Mouse (Mus musculus): Measurements from ENCODE around the gene Bmp4. TPM values are rescaled to one million over a fixed set of nuclear protein-coding genes. Genes with fewer than 3 reads are reported as not detected.

The Bmp4 gene
- 1.9 and 3.6 TPM in 2 replicates for polyA plus RNA-seq (2014; fragmentation: Nextera tagmentation; extraction: Ambion mirVana)

DNA sequence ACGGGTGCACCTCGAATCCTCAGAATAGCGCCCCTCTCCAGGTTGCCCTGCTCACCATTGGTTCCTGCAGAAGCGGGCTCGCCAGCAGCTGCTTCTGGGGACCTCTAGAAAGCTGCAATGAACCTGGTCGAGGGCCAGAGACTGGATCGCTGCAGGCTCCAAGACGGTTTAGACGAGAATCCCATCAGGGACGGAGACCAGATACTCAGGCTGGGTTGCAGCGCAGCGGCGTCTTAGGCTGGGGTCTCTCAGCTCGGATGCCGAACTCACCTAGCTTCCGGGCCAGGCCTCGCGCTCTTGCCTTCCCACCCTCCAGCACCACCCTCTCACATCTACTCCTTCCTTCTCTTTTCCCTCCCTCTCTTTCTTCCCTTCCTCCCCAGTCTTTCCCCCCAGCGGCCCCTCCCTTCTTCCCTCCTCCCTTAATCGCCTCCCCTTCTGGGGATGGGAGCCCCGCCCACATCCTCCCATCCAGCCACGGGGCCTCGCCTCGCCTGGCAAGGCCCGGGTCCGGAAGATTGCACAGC is at the start of gene Bmp4:
TSS of gene Bmp4 (minus strand) at position 421 of the 527 bp plus-strand sequence.
- 0 out of 2 replicates have a peak within 1 kb of the TSS, but pooled peaks have one; percentile 31 for H3K9ac ChIP-seq
- H3K4me3 ChIP-seq (replicated peaks; ENCODE audit: low read length) = peak within 1 kb of the TSS; percentile 55
- H3K4me2 ChIP-seq (replicated peaks) = peak within 1 kb of the TSS; percentile 93
- WGBS = under 1% methylated on average over 26 of the region's 26 CpGs
- ATAC-seq (ENCODE audit: low FRiP score) = no peak
- no peaks in the 10 kb centered on the region for H3K36me3 ChIP-seq (replicated peaks; ENCODE audit: control insufficient read depth, insufficient read depth)
- no peaks in the 10 kb centered on the region for H3K9me3 ChIP-seq (ENCODE audit: control insufficient read depth, low read length)
- H3K27me3 ChIP-seq (ENCODE audit: control insufficient read depth, insufficient read depth, low read length) = peaks cover 83% of the 10 kb centered on the region
- H3K27ac ChIP-seq = no peak within 1 kb of the TSS
- H3K4me1 ChIP-seq (replicated peaks; ENCODE audit: control insufficient read depth, insufficient read depth, low read length) = peaks cover 37% of the 10 kb centered on the region
- DNase-seq (ENCODE audit: low spot score) = no peak

DNA sequence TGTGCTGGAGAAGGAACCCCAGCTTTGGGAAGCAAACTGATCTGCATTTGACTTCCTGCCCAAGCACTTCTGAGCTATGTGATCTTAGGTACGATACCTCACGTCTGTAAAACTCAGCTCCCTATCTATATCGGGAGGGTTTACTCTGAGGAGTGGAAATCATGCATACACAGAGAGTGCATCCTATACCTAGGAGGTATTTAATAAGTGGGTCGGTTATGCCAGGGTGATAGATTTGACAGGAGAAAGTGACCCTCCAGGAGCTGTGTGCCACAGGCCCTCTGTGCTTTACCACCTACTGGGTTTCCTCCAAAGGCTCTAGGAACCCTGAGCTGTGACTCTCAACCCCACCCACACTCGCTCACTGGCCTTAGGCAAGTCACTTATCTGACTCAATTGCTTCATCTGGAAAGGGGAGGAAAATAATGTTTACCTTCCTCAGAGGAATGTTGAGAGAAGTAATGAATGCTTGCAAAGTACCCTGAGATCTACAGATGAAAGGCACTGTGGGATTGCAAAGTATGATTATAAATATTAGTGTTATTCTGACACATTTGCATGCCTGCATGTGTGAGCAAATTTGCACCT is 49.1 kb upstream of the Bmp4 start:
- Histone ChIP-seq H3K27ac (no peak overlapping the region), H3K9me3 (ENCODE audit: control insufficient read depth, low read length) (no peaks in the 10 kb centered on the region), H3K4me1 (replicated peaks; ENCODE audit: control insufficient read depth, insufficient read depth, low read length) (no peaks in the 10 kb centered on the region), H3K9ac (no peak overlapping the region), H3K4me2 (replicated peaks) (no peak overlapping the region), H3K4me3 (replicated peaks; ENCODE audit: low read length) (no peak overlapping the region), H3K36me3 (replicated peaks; ENCODE audit: control insufficient read depth, insufficient read depth) (no peaks in the 10 kb centered on the region), H3K27me3 (ENCODE audit: control insufficient read depth, insufficient read depth, low read length) (no peaks in the 10 kb centered on the region)
- no peak for ATAC-seq (ENCODE audit: low FRiP score)
- DNase-seq (ENCODE audit: low spot score) = no peak
- WGBS = 88% methylated on average over 5 of the region's 5 CpGs

DNA sequence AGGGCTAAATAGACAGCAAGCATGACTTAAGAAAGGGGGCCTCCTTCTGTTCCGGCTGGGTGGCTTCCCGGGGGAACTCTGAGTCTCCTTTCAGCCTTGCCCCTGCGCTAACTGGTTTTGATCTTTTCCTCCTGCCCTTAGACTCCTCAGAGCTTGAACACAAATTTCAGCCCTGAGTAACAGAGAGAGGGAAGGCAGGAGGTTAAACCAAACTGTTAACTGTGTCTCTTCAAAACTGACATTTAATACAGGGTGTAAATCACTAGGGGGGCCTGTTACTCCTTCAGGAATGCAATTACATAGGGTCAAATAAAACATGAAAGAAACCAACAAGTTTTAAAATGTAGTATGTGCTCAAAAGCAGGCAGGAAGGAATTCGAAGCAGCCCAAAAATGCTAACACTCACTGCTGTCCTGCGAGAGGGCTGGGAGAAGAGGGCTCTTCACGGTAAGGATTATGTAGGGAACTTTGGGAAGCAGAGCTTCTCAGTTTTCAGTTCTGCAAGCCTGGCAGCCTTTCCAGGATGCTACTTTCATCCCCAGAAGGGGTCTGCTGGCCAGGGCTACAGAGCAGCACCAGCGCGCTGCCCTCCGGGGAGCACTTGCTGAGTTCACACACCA is 46.1 kb upstream of the Bmp4 start:
- H3K27me3 ChIP-seq (ENCODE audit: control insufficient read depth, insufficient read depth, low read length) = no peaks in the 10 kb centered on the region
- 23% methylated on average over 9 of the region's 9 CpGs for WGBS
- H3K9me3 ChIP-seq (ENCODE audit: control insufficient read depth, low read length) = no peaks in the 10 kb centered on the region
- no peak for DNase-seq (ENCODE audit: low spot score)
- no peak overlapping the region for H3K4me3 ChIP-seq (replicated peaks; ENCODE audit: low read length)
- no peak overlapping the region for H3K27ac ChIP-seq
- H3K9ac ChIP-seq = no peak overlapping the region
- no peaks in the 10 kb centered on the region for H3K36me3 ChIP-seq (replicated peaks; ENCODE audit: control insufficient read depth, insufficient read depth)
- ATAC-seq (ENCODE audit: low FRiP score) = no peak
- H3K4me1 ChIP-seq (replicated peaks; ENCODE audit: control insufficient read depth, insufficient read depth, low read length) = no peaks in the 10 kb centered on the region
- no peak overlapping the region for H3K4me2 ChIP-seq (replicated peaks)

DNA sequence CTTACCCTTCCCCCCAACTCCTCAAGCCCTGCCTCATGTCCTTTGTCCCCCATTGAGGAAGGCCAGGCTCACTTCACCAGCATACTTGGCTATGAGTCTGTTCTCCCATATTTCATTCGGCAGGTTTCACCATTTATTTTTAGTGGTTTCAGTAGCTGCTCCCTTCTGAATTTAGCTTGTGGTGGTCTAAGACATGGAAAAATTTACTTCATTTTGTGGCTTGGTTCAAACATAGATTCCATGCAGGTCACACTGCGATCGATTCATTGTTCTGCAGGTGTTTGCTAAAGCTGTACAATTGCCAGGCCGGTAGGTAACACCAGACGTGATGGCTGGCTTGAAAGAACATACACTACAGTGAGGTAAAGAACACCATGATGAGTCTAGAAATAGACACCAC is 39.8 kb upstream of the Bmp4 start:
- DNase-seq (ENCODE audit: low spot score) (no peak), ATAC-seq (ENCODE audit: low FRiP score) (no peak)
- no peak overlapping the region for H3K4me2 ChIP-seq (replicated peaks)
- no peak overlapping the region for H3K27ac ChIP-seq
- H3K36me3 ChIP-seq (replicated peaks; ENCODE audit: control insufficient read depth, insufficient read depth) = no peaks in the 10 kb centered on the region
- 96% methylated on average over 5 of the region's 5 CpGs for WGBS
- no peaks in the 10 kb centered on the region for H3K4me1 ChIP-seq (replicated peaks; ENCODE audit: control insufficient read depth, insufficient read depth, low read length)
- H3K9ac ChIP-seq = no peak overlapping the region
- no peak overlapping the region for H3K4me3 ChIP-seq (replicated peaks; ENCODE audit: low read length)
- H3K27me3 ChIP-seq (ENCODE audit: control insufficient read depth, insufficient read depth, low read length) = no peaks in the 10 kb centered on the region
- peaks cover 6% of the 10 kb centered on the region; the same call in 1 of the 2 replicates for H3K9me3 ChIP-seq (ENCODE audit: control insufficient read depth, low read length)

DNA sequence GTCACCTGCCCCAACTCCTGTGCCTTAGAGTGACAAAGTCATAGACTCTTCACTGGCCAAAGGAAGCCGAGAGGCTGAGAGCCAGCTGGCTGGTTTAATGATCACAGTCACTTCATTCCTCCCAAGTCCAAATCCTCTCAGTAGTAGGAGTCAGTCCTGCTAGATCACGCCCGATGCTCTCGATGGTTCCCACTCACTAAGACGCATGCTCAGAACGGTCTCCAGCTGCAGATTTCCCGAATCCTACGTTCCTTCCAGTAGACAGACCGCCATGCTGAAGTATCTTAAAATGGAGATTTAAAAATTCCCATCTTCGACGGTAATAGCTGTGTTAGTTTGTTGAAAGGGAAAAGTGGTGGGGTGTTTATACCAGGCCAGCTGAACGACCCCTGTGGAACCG is 36.8 kb upstream of the Bmp4 start:
- Histone ChIP-seq H3K9me3 (ENCODE audit: control insufficient read depth, low read length) (peaks cover 6% of the 10 kb centered on the region; the same call in 1 of the 2 replicates), H3K4me1 (replicated peaks; ENCODE audit: control insufficient read depth, insufficient read depth, low read length) (no peaks in the 10 kb centered on the region), H3K36me3 (replicated peaks; ENCODE audit: control insufficient read depth, insufficient read depth) (no peaks in the 10 kb centered on the region), H3K27ac (no peak overlapping the region), H3K27me3 (ENCODE audit: control insufficient read depth, insufficient read depth, low read length) (no peaks in the 10 kb centered on the region), H3K4me3 (replicated peaks; ENCODE audit: low read length) (no peak overlapping the region), H3K4me2 (replicated peaks) (no peak overlapping the region), H3K9ac (no peak overlapping the region)
- no peak for ATAC-seq (ENCODE audit: low FRiP score)
- 95% methylated on average over 13 of the region's 13 CpGs for WGBS
- no peak for DNase-seq (ENCODE audit: low spot score)

DNA sequence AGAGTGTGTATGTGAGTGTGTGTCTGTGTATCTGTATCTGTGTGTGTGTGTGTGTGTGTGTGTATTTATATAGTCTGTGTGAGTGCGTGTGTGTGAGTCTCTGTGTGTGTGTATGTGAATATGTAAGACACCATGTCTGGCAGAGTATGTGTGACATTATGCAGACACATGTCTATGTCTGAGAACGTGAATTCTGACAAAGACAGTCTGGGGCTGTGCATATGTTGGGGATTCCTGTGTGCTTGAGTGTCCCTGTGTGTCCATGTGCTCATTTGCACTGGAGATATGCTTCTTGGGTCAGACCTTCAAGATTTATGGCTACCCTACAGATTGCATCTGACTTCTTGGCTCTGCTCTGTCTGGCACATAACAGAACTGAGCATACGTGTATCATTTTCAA is 31.4 kb upstream of the Bmp4 start:
- no peaks in the 10 kb centered on the region for H3K36me3 ChIP-seq (replicated peaks; ENCODE audit: control insufficient read depth, insufficient read depth)
- no peaks in the 10 kb centered on the region for H3K4me1 ChIP-seq (replicated peaks; ENCODE audit: control insufficient read depth, insufficient read depth, low read length)
- ATAC-seq (ENCODE audit: low FRiP score) (no peak), DNase-seq (ENCODE audit: low spot score) (no peak)
- H3K9ac ChIP-seq = no peak overlapping the region
- H3K27me3 ChIP-seq (ENCODE audit: control insufficient read depth, insufficient read depth, low read length) = no peaks in the 10 kb centered on the region
- no peak overlapping the region for H3K27ac ChIP-seq
- 87% methylated on average over 3 of the region's 3 CpGs for WGBS
- no peak overlapping the region for H3K4me2 ChIP-seq (replicated peaks)
- peaks cover 6% of the 10 kb centered on the region; the same call in 1 of the 2 replicates for H3K9me3 ChIP-seq (ENCODE audit: control insufficient read depth, low read length)
- H3K4me3 ChIP-seq (replicated peaks; ENCODE audit: low read length) = no peak overlapping the region

DNA sequence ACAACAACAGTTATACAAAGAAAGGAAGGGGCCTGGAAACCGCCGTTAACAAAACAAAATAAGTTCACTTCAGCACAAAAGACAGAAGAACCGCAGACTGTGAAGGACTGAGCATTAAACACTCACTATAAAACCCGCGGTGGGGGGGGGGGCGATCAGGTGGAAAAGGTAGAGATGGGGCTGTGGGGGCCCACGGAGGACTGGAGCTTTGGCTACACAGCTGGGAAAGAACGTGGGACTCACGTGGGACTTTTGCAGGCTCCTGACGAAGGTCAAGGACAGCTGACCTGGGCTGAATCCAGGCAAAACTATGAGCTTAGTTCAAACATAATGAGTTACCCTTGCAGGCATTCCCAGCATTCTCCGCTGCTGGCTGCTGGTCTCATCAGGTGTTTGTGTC is 28.8 kb upstream of the Bmp4 start:
- WGBS = 51% methylated on average over 11 of the region's 11 CpGs
- DNase-seq (ENCODE audit: low spot score) = no peak

DNA sequence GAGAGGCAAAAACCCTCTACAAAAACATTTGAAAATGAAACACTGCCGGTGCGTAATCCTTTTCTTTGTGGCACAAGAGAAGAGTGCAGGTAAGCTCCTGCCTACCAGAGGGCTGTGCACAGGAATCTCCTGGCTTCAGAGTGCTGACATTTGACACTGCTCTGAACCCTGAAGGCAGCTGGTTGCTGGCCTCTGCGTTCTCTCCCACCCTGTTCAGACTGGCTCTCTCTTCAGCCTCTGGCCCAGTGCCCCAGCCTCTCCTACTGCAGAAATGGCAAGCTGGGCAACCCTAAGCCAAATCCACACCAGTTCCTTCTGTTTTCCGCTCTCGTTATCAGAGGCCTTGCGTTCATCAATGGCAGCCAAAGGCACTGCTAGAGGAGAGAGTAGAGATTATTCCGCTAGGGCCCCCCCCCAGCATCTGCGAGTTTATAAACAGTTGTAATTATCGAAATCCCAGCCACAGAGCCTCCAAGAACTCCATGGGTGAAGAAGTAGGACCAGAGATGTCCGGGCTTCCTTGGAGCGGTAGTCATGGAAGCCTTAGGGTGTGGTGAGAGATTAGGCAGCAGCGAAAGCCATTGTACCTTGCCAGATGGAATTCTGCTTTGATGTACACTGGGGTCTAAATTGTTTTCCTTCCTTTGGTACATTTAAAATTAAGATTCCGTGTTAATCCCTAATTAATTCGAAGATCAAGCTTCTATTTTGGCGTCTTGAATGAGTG is 28.1 kb upstream of the Bmp4 start:
- no peak overlapping the region for H3K9ac ChIP-seq
- H3K4me2 ChIP-seq (replicated peaks) = no peak overlapping the region
- H3K9me3 ChIP-seq (ENCODE audit: control insufficient read depth, low read length) = no peaks in the 10 kb centered on the region
- 67% methylated on average over 15 of the region's 15 CpGs for WGBS
- no peaks in the 10 kb centered on the region for H3K4me1 ChIP-seq (replicated peaks; ENCODE audit: control insufficient read depth, insufficient read depth, low read length)
- DNase-seq (ENCODE audit: low spot score) (no peak), ATAC-seq (ENCODE audit: low FRiP score) (no peak)
- H3K27me3 ChIP-seq (ENCODE audit: control insufficient read depth, insufficient read depth, low read length) = no peaks in the 10 kb centered on the region
- no peaks in the 10 kb centered on the region for H3K36me3 ChIP-seq (replicated peaks; ENCODE audit: control insufficient read depth, insufficient read depth)
- H3K27ac ChIP-seq = no peak overlapping the region
- no peak overlapping the region for H3K4me3 ChIP-seq (replicated peaks; ENCODE audit: low read length)

More for the DNA sequence above, 28.8 kb upstream of the Bmp4 start:
- no peak overlapping the region for H3K4me3 ChIP-seq (replicated peaks; ENCODE audit: low read length)
- no peak overlapping the region for H3K4me2 ChIP-seq (replicated peaks)
- no peaks in the 10 kb centered on the region for H3K27me3 ChIP-seq (ENCODE audit: control insufficient read depth, insufficient read depth, low read length)
- no peaks in the 10 kb centered on the region for H3K4me1 ChIP-seq (replicated peaks; ENCODE audit: control insufficient read depth, insufficient read depth, low read length)
- no peak overlapping the region for H3K27ac ChIP-seq
- no peaks in the 10 kb centered on the region for H3K9me3 ChIP-seq (ENCODE audit: control insufficient read depth, low read length)
- H3K36me3 ChIP-seq (replicated peaks; ENCODE audit: control insufficient read depth, insufficient read depth) = no peaks in the 10 kb centered on the region
- no peak overlapping the region for H3K9ac ChIP-seq
- ATAC-seq (ENCODE audit: low FRiP score) = no peak; the same call in 1 of the 2 replicates

DNA sequence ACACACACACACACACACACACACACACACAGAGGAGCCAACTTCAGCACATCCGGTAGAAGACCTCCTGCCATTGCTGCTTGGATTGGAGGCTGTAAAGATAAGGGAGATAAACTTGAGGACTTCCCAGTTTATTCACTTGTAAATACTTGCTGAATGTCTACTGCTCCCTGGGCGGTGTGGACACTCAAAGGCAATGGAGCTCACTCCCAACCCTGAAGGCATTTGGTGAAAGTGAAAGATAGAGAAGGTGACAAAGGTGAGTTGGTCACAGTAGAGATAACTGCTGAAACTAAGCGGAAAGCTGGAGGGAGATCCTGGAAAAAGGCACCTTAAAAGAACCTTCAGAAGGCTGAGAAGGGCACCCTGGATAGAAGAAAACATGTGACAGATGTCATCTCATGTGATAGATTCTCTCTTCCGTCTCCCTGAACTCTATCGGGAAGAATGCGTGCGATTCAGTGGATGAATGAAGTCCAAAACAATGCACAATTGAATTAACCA is 22.1 kb upstream of the Bmp4 start:
- ATAC-seq (ENCODE audit: low FRiP score) (no peak), DNase-seq (ENCODE audit: low spot score) (no peak)
- no peak overlapping the region for H3K9ac ChIP-seq
- no peaks in the 10 kb centered on the region for H3K36me3 ChIP-seq (replicated peaks; ENCODE audit: control insufficient read depth, insufficient read depth)
- no peak overlapping the region for H3K4me2 ChIP-seq (replicated peaks)
- no peak overlapping the region for H3K27ac ChIP-seq
- no peaks in the 10 kb centered on the region for H3K9me3 ChIP-seq (ENCODE audit: control insufficient read depth, low read length)
- no peaks in the 10 kb centered on the region for H3K27me3 ChIP-seq (ENCODE audit: control insufficient read depth, insufficient read depth, low read length)
- WGBS = 71% methylated on average over 7 of the region's 7 CpGs
- H3K4me1 ChIP-seq (replicated peaks; ENCODE audit: control insufficient read depth, insufficient read depth, low read length) = no peaks in the 10 kb centered on the region
- no peak overlapping the region for H3K4me3 ChIP-seq (replicated peaks; ENCODE audit: low read length)

All from hindbrain, embryonic 14.5 days (tissue).